Mouse (Mus musculus) heart, embryonic 14.5 days (tissue): ENCODE measurements at regions not wholly inside any gene's neighbourhood (a gene's known extent, or its start where the extent isn't known, plus 50 kb on each side); places are given as distances from the start of the nearest gene placed in this dataset.

ENCODE experiments used
- ATAC-seq: fragments of 200-750 bp; cut with Nextera tagmentation; 2 replicates; pipeline ENCODE4 v1.8.0; 2017; ENCODE audit warnings: low read depth, moderate TSS enrichment; ENCODE audit not compliant: insufficient number of reproducible peaks, insufficient read depth, low FRiP score
- H3K27ac ChIP-seq, 2 experiments: fragments of 200-500 bp in 1 of 2; fragments of 300-500 bp in 1 of 2; sonication (generic) in 1 of 2; replicated peaks in 1 of 2; 2 replicates each; pipeline ENCODE4 v1.5.1; 2012 to 2014; ENCODE audit warnings: low read depth in 2 of 2, low read length in 2 of 2, control low read depth in 1 of 2, mild to moderate bottlenecking in 1 of 2, mixed read lengths in 1 of 2; ENCODE audit not compliant: control insufficient read depth in 1 of 2, insufficient read depth in 1 of 2
- H3K27me3 ChIP-seq: fragments of 300-500 bp; sonication (generic); 2 replicates; pipeline ENCODE4 v1.6.1; 2014; ENCODE audit warnings: mild to moderate bottlenecking, low read length, control low read depth; ENCODE audit not compliant: control insufficient read depth, insufficient read depth
- H3K36me3 ChIP-seq: fragments of 300-500 bp; sonication (generic); 2 replicates; pipeline ENCODE4 v1.6.1; 2014; ENCODE audit warnings: mild to moderate bottlenecking, control low read depth, low read length, mixed read lengths; ENCODE audit not compliant: control insufficient read depth, insufficient read depth
- H3K4me1 ChIP-seq, 2 experiments: fragments of 200-500 bp in 1 of 2; fragments of 300-500 bp in 1 of 2; sonication (generic) in 1 of 2; 2 replicates each; pipeline ENCODE4 v1.6.1; 2012 to 2014; ENCODE audit warnings: low read length in 2 of 2, control low read depth in 1 of 2, mixed read lengths in 1 of 2; ENCODE audit not compliant: control insufficient read depth in 2 of 2, insufficient read depth in 2 of 2
- H3K4me2 ChIP-seq: fragments of 300-500 bp; sonication (generic); 2 replicates; pipeline ENCODE4 v1.6.1; 2014; ENCODE audit warnings: mild to moderate bottlenecking, low read length
- H3K4me3 ChIP-seq, 2 experiments: fragments of 200-500 bp in 1 of 2; fragments of 300-500 bp in 1 of 2; sonication (generic) in 1 of 2; 2 replicates each; pipeline ENCODE4 v1.5.1; 2012 to 2014; ENCODE audit warnings: low read length in 2 of 2, mild to moderate bottlenecking in 2 of 2, control low read depth in 1 of 2, low read depth in 1 of 2, moderate library complexity in 1 of 2; ENCODE audit not compliant: control insufficient read depth in 1 of 2, insufficient read depth in 1 of 2
- H3K9ac ChIP-seq: fragments of 300-500 bp; sonication (generic); 2 replicates; pipeline ENCODE4 v1.6.1; 2014; ENCODE audit warnings: mild to moderate bottlenecking, low read length
- H3K9me3 ChIP-seq: fragments of 300-500 bp; sonication (generic); 2 replicates; pipeline ENCODE4 v1.6.1; 2016; ENCODE audit warnings: low read length, control low read depth; ENCODE audit not compliant: control insufficient read depth
- WGBS: fragments of 180-500 bp; shearing (Covaris S2); extraction: QIAGEN DNeasy Blood & Tissue Kit; methylation state at CpG from one replicate; pipeline ENCODE4 v1.1.7; 2014; 5-methylcytosine and 5-hydroxymethylcytosine counted together

DNA sequence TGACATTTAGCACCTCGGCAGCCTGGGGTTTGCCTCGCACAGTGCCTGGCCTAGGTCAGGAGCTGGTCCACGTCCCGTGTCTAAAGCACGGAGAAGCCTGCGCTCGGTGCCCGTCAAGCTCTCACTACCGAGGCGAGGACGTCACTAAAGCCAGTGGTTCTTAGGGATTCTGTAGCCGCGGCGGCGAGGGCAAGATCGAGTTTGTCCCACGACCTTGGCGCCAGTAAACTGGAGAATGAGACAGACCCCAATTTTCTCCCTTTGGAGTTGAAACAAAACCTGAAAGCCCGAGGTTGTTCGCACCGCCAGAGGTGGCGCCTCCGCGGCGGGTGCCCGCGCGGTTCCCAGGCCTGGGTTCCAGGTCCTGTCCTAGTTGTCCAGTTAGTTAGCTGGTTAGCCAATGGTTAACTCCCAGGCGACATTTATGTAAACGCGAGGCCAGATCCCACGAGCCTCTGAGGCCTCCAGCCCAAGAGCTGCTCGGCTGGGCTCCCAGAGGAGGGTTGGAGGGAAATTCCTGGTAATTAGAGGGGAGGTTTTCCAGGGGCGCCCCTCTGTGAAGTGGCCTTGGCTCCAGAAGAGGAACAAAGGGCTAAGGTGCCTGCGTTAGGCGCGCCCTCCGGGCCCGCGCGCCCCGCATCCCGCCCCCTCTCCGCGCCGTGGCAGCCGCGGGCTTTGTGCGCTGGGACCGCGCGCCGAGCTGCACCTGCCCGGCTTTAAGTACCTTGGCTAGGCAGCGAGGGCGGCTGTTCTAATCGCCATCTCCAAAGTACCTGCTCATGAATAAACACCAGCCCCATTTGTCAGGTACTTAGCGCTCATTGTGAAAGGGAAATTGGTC, 74.0 kb downstream of the Rhcg start:
- H3K9me3 ChIP-seq, result no peaks in the 10 kb centered on the region
- no peak overlapping the region for H3K9ac ChIP-seq
- H3K4me1 ChIP-seq, result no peaks in the 10 kb centered on the region; a peak in 1 of 4 replicates
- H3K4me2 ChIP-seq, result no peak overlapping the region
- peak overlapping the region in 1 of 2 experiments; percentile 4; a peak in 1 of 4 replicates for H3K4me3 ChIP-seq
- WGBS, result 1% methylated on average over 58 of the region's 58 CpGs
- H3K27ac ChIP-seq, result no peak overlapping the region
- H3K27me3 ChIP-seq, result peaks cover 97% of the 10 kb centered on the region
- H3K36me3 ChIP-seq, result no peaks in the 10 kb centered on the region
- ATAC-seq, result no peak

DNA sequence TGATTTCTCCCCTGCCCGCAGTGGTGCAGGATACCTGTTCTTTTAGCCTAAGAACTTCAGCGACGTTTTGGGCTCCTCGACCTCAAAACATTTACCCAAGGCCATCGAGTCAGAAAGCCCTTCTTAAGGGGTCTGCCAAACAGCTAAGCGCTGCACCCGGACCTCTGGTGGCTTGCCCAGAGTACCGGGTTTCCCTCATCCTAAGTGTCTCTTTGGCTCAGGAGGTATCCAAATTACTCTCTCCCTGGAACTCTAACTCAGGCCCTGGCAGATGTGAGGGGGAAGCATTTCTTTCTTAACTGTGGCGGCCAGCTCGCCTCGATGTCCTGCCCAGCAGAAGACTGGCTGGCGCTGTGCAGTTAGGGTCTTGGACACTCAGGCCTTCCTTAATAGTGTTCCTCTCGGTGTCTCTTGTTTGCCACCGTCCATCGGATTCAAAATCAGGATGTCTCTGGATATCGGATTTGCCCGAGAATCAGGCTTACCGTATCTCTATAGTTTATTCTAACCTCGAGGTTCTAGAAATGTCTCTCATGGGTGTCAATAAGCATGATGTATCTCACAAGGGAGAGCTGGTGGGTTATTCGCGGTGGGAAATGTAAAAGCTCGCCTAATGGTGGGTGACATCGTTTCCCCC, 75.0 kb downstream of the Rhcg start:
- Histone ChIP-seq H3K36me3 (no peaks in the 10 kb centered on the region), H3K9ac (no peak overlapping the region), H3K4me1 (no peaks in the 10 kb centered on the region; a peak in 1 of 4 replicates), H3K27me3 (peaks cover 98% of the 10 kb centered on the region), H3K9me3 (no peaks in the 10 kb centered on the region), H3K27ac (no peak overlapping the region), H3K4me2 (no peak overlapping the region), H3K4me3 (no peak overlapping the region)
- 3% methylated on average over 23 of the region's 23 CpGs for WGBS
- ATAC-seq, result no peak

DNA sequence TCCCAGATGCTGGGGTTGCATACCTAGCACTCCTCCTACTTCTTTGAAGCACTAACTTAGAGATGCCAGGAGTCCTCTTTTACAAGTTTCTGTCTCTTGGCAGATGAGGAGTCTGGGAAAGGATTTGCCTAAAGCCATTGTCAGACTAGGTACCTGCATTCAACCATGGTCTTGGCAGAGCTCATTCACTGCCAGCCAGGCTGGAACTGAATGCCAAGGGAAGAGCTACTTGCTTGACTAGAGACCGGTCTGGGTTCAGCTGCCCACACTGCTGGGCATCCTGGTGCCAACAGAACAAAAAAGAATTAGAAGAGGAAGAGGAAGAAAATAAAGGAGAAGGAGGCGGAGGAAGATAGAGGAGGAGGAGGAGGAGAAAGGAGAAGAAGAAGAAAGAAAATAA, 74.1 kb upstream of the Polg start:
- WGBS, result 31% methylated on average over 2 of the region's 2 CpGs

DNA sequence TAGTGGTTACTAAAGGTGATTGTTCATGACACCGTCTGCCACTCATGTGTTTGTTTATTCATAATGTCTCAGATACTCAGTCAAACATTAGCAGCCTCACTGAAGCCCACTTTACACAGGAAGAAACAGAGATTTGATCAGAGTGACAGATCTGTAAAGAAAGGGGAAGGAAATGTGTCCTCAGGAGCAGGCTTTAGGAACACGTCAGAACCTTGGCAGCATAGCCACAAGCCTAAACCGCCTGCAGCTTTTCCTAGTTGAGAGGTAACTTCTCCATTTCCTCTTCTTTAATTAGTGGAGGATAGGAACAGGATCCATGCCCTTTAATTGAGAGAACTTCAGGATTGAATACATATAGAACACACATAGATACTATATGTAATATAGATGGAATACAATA, 73.3 kb upstream of the Polg start:
- 5% methylated on average over 3 of the region's 3 CpGs for WGBS

More for the DNA sequence above, 74.1 kb upstream of the Polg start:
- no peak overlapping the region for H3K27ac ChIP-seq
- no peak overlapping the region for H3K9ac ChIP-seq
- H3K9me3 ChIP-seq, result no peaks in the 10 kb centered on the region
- ATAC-seq, result no peak
- H3K4me3 ChIP-seq, result no peak overlapping the region
- H3K36me3 ChIP-seq, result no peaks in the 10 kb centered on the region
- peaks cover 98% of the 10 kb centered on the region for H3K27me3 ChIP-seq
- peaks cover 4 to 11% of the 10 kb centered on the region in 2 experiments for H3K4me1 ChIP-seq
- H3K4me2 ChIP-seq, result no peak overlapping the region

DNA sequence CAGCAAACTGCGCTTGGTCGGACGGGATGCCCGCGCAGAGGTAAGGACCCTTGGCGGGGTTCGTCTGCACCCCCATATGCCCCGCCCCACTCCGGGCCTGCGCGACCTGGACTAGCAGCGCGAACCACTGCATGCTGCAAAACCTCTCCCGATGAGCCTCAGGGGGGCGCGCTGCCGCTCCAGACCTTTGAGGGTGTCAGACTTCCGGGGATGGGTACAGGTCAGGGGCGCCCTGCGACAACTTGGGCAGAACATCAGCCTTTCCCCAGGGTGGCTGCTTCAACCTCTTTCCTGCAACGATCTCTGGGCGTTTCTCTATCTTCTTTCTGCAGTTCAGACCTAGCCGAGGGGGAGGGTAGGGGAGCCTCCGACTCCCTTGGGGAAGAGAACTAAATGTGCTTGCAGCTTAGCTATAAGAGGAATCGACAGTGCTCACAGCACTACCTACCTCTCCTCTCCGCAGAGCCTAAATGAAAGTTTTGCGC, 70.0 kb upstream of the Polg start:
- no peak overlapping the region for H3K27ac ChIP-seq
- no peak overlapping the region for H3K9ac ChIP-seq
- 2% methylated on average over 27 of the region's 27 CpGs for WGBS
- H3K27me3 ChIP-seq, result peaks cover 98% of the 10 kb centered on the region
- peaks cover 4 to 11% of the 10 kb centered on the region in 2 experiments for H3K4me1 ChIP-seq
- ATAC-seq, result no peak
- H3K4me3 ChIP-seq, result peak overlapping the region in 1 of 2 experiments; percentile 30; a peak in 3 of 4 replicates
- no peaks in the 10 kb centered on the region for H3K36me3 ChIP-seq
- no peaks in the 10 kb centered on the region for H3K9me3 ChIP-seq
- peak overlapping the region; percentile 51 for H3K4me2 ChIP-seq

More for the DNA sequence above, 73.3 kb upstream of the Polg start:
- Histone ChIP-seq H3K9ac (no peak overlapping the region), H3K4me1 (peaks cover 4 to 11% of the 10 kb centered on the region in 2 experiments), H3K27me3 (peaks cover 98% of the 10 kb centered on the region), H3K4me2 (no peak overlapping the region), H3K4me3 (no peak overlapping the region), H3K36me3 (no peaks in the 10 kb centered on the region), H3K27ac (no peak overlapping the region), H3K9me3 (no peaks in the 10 kb centered on the region)
- no peak for ATAC-seq

DNA sequence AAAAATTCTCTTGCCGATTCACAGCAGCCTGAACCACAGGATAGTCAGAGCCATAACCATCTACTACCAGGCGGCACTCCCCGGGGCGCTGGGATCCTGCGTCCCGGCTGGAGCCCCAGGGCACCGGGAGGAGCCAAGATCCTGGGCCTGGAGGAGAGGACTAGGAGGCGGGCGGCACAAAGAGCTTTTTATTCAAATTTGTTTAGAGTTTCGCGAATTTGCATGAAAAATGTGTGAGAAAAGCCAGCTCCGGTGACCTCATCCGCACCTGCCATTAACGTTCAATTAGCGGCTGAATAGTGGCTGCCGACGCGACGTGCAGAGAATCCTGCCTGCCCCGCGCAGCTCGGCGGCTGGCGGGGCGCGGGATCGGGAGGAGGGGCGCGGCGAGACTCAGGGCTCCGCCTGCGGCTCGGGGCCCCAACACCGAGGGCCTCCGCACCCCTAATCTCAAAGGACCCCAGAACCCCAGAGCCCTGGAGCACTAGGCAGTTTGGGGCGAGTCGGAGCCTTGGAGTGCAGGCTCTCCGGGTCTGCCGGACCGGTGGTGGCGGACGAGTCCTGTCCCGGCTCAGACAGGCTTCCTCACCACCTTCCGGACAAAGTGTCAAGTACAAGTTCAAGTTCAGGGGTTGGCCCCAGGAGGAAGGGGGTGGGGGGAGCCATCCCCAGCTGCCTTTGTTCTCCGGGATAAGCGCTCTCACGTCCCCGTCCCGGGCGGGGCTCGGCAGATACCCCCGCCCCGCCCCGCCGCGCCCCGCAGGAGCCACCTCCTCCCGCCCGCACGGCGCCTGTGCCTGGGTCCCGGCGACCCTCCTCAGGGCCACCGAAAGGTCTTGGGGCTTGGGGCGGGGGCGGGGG, 69.3 kb upstream of the Polg start:
- ATAC-seq, result no peak
- 1% methylated on average over 62 of the region's 66 CpGs for WGBS
- Histone ChIP-seq H3K9ac (no peak overlapping the region), H3K36me3 (no peaks in the 10 kb centered on the region), H3K9me3 (no peaks in the 10 kb centered on the region), H3K4me3 (peak overlapping the region; percentile 27 to 30), H3K4me2 (peak overlapping the region; percentile 51), H3K27ac (no peak overlapping the region), H3K4me1 (peaks cover 4 to 11% of the 10 kb centered on the region in 2 experiments), H3K27me3 (peaks cover 99% of the 10 kb centered on the region)

DNA sequence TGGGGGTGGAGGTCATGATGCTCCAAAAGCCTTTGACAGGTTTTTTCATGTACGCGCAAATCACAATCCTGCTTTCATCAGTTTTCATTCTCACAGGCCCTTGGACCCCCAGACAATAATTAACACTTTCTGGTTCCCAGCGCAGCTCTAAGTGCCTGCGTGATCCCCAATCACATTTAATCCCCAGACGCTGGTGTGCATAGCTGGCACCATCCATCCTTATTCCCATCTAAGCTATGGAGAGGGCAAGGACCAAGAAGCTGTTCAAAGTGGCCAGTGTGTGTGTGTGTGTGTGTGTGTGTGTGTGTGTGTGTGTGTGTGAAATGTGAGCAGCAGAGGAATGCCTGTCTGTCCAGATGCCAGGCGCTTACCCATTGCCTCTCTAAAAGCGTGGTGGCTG, 68.7 kb upstream of the Polg start:
- Histone ChIP-seq H3K4me2 (no peak overlapping the region), H3K4me3 (no peak overlapping the region), H3K9ac (no peak overlapping the region), H3K36me3 (no peaks in the 10 kb centered on the region), H3K9me3 (no peaks in the 10 kb centered on the region), H3K4me1 (peaks cover 4 to 11% of the 10 kb centered on the region in 2 experiments), H3K27me3 (peaks cover 100% of the 10 kb centered on the region), H3K27ac (no peak overlapping the region)
- ATAC-seq, result no peak
- WGBS, result 9% methylated on average over 7 of the region's 7 CpGs
